Mouse (Mus musculus) liver, adult 2 months (tissue): ENCODE data around the gene Zfp658. TPM values are rescaled to one million over a fixed set of nuclear protein-coding genes. Genes with fewer than 3 reads are reported as not detected.

Experiments
- DNase-seq: peaks from one replicate; pipeline ENCODE4 v3.0.0-alpha.2; 2011; ENCODE audit warnings: low read depth, low spot score; ENCODE audit errors: extremely low read depth
- H3K27ac ChIP-seq: fragments of 200-500 bp; replicated peaks from 2 replicates; pipeline ENCODE4 v1.5.1; 2012; ENCODE audit warnings: low read depth, mild to moderate bottlenecking, control low read depth, inconsistent platforms, low read length; ENCODE audit not compliant: insufficient read depth
- H3K27me3 ChIP-seq: fragments of 200-500 bp; 2 replicates; pipeline ENCODE4 v1.6.1; 2012; ENCODE audit warnings: mild to moderate bottlenecking, moderate library complexity, low read length, inconsistent platforms; ENCODE audit not compliant: control insufficient read depth, insufficient read depth
- H3K36me3 ChIP-seq: fragments of 200-500 bp; 2 replicates; pipeline ENCODE4 v1.6.1; 2012; ENCODE audit warnings: low read length, inconsistent platforms; ENCODE audit not compliant: control insufficient read depth, insufficient read depth
- H3K4me1 ChIP-seq: fragments of 200-500 bp; 2 replicates; pipeline ENCODE4 v1.6.1; 2011; ENCODE audit warnings: low read length; ENCODE audit not compliant: control insufficient read depth, insufficient read depth
- H3K4me3 ChIP-seq: fragments of 200-500 bp; 2 replicates; pipeline ENCODE4 v1.5.1; 2011; ENCODE audit warnings: low read depth, mild to moderate bottlenecking, control low read depth, low read length, moderate library complexity; ENCODE audit not compliant: insufficient read depth
- H3K79me2 ChIP-seq: fragments of 200-500 bp; 2 replicates; pipeline ENCODE4 v1.6.1; 2012; ENCODE audit warnings: inconsistent platforms, mild to moderate bottlenecking, low read length, moderate library complexity; ENCODE audit not compliant: control insufficient read depth, insufficient read depth
- H3K9ac ChIP-seq: fragments of 200-500 bp; 2 replicates; pipeline ENCODE4 v1.6.1; 2012; ENCODE audit warnings: low read depth, mild to moderate bottlenecking, control low read depth, inconsistent platforms, low read length
- CTCF ChIP-seq: fragments of 200-500 bp; IDR thresholded peaks from 2 replicates; pipeline ENCODE4 v1.5.1; 2011; ENCODE audit warnings: low read depth, low read length, control low read depth
- POLR2A ChIP-seq: fragments of 200-500 bp; IDR thresholded peaks from 2 replicates; pipeline ENCODE4 v1.6.1; 2011; ENCODE audit warnings: low read length, control low read depth; ENCODE audit not compliant: insufficient read depth; ENCODE audit errors: extremely low read depth
- WGBS: fragments of 180-500 bp; shearing (Covaris S2); methylation state at CpG from one replicate; pipeline ENCODE4 v1.1.7; 2018; 5-methylcytosine and 5-hydroxymethylcytosine counted together
- polyA plus RNA-seq: library from polyadenylated mRNA; depleted of rRNA; stranded (reverse); fragments of >200 nt; gene quantifications from 2 replicates; pipeline ENCODE4 v1.2.3, GENCODE M21; 2012
- total RNA-seq: library from RNA; depleted of rRNA; stranded (reverse); fragments of >200 nt; gene quantifications from 2 replicates; pipeline ENCODE4 v1.2.3, GENCODE M21; 2014

The Zfp658 gene
- total and polyA plus RNA-seq, 2 experiments, result 0.49 to 1.2 TPM

- Histone ChIP-seq H3K79me2 (no peaks in the 10 kb centered on the region), H3K27ac (no peak overlapping the region), H3K4me3 (no peak overlapping the region), H3K27me3 (no peaks in the 10 kb centered on the region), H3K9ac (no peak overlapping the region), H3K4me1 (no peaks in the 10 kb centered on the region), H3K36me3 (no peaks in the 10 kb centered on the region)
- TF ChIP-seq POLR2A, result no peak
- DNase-seq, result no peak
- WGBS, result 34% methylated on average over 5 of the region's 5 CpGs
Observed at GRCm38 (mm10) chr7:43601884-43602283, 39.8 kb downstream of the Zfp658 start.

GRCm38 (mm10) chr7:43606896-43607742, 45.1 kb downstream of the Zfp658 start, which contains the start of gene Zfp819:
Zfp819 (plus strand) TSS chr7:43607169.
- Histone ChIP-seq H3K27me3 (peaks cover 4% of the 10 kb centered on the region; the same call in 1 of the 2 replicates), H3K79me2 (no peaks in the 10 kb centered on the region), H3K4me3 (peak within 1 kb of the TSS; percentile 46), H3K4me1 (peaks cover 4% of the 10 kb centered on the region; the same call in 1 of the 2 replicates), H3K36me3 (no peaks in the 10 kb centered on the region), H3K9ac (peak within 1 kb of the TSS; percentile 26; the same call in 1 of the 2 replicates), H3K27ac (no peak within 1 kb of the TSS)
- TF ChIP-seq CTCF (no peak), POLR2A (no peak)
- 15% methylated on average over 41 of the region's 41 CpGs for WGBS
- DNase-seq, result peak; percentile 59

GRCm38 (mm10) chr7:43607743-43608287, 45.8 kb downstream of the Zfp658 start:
- TF ChIP-seq POLR2A (no peak), CTCF (no peak)
- WGBS, result 50% methylated on average over 5 of the region's 5 CpGs
- H3K4me1 ChIP-seq, result peaks cover 4% of the 10 kb centered on the region; the same call in 1 of the 2 replicates
- no peaks in the 10 kb centered on the region for H3K36me3 ChIP-seq
- H3K9ac ChIP-seq, result no peak overlapping the region
- peaks cover 4% of the 10 kb centered on the region; the same call in 1 of the 2 replicates for H3K27me3 ChIP-seq
- no peak overlapping the region for H3K4me3 ChIP-seq
- H3K27ac ChIP-seq, result no peak overlapping the region
- H3K79me2 ChIP-seq, result no peaks in the 10 kb centered on the region
- DNase-seq, result peak; percentile 26

DNA sequence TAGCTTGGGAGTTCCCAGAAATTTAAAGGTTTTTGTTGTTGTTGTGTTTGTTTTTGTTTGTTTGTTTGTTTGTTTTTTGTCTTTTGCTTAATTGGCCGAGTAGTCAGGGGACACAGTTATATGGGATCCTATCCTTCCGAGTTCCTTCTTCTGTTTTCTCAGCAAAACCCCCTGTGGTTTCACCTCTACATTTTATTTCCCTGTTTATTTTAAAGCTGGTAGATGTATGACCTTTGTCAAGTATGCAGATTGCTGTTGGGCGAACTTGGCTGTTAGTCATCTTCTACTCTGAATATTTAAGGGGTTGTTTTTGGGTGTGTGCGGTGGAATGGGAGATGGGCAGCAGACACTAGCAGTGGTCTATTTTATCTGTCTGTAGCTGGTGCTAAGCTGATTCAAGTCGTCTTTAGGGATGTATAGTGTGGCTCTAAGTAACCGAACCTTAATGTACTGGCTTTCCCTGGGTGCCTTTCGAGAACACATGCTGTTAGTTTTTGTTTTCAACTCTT, 46.3 kb downstream of the Zfp658 start:
- H3K36me3 ChIP-seq, result no peaks in the 10 kb centered on the region
- H3K27me3 ChIP-seq, result peaks cover 4% of the 10 kb centered on the region; the same call in 1 of the 2 replicates
- H3K4me3 ChIP-seq, result no peak overlapping the region
- H3K9ac ChIP-seq, result no peak overlapping the region
- H3K4me1 ChIP-seq, result peaks cover 4% of the 10 kb centered on the region; the same call in 1 of the 2 replicates
- TF ChIP-seq CTCF (no peak), POLR2A (no peak)
- DNase-seq, result no peak
- H3K79me2 ChIP-seq, result no peaks in the 10 kb centered on the region
- no peak overlapping the region for H3K27ac ChIP-seq
- whole genome bisulfite sequencing, result 67% methylated on average over 7 of the region's 7 CpGs

GRCm38 (mm10) chr7:43613816-43614551, 51.9 kb downstream of the Zfp658 start:
- no peak overlapping the region for H3K9ac ChIP-seq
- TF ChIP-seq CTCF, result no peak
- no peak for TF ChIP-seq POLR2A
- H3K79me2 ChIP-seq, result no peaks in the 10 kb centered on the region
- H3K36me3 ChIP-seq, result no peaks in the 10 kb centered on the region
- WGBS, result 93% methylated on average over 14 of the region's 14 CpGs
- no peak overlapping the region for H3K27ac ChIP-seq
- no peaks in the 10 kb centered on the region for H3K4me1 ChIP-seq
- peak; percentile 10 for DNase-seq
- no peaks in the 10 kb centered on the region for H3K27me3 ChIP-seq
- H3K4me3 ChIP-seq, result no peak overlapping the region
